Mouse (Mus musculus) cortical plate, adult 2 months (tissue): Measurements from ENCODE around the gene Kcmf1. TPM values are rescaled to one million over a fixed set of nuclear protein-coding genes. Genes with fewer than 3 reads are reported as not detected.

Source experiments
- H3K27ac ChIP-seq: fragments of 200-500 bp; 2 replicates; pipeline ENCODE4 v1.5.1; 2012; ENCODE audit warnings: low read length, control low read depth, inconsistent platforms; ENCODE audit not compliant: insufficient read depth
- H3K4me1 ChIP-seq: fragments of 200-500 bp; 2 replicates; pipeline ENCODE4 v1.6.1; 2011; ENCODE audit warnings: low read length; ENCODE audit not compliant: control insufficient read depth, insufficient read depth
- H3K4me3 ChIP-seq: fragments of 200-500 bp; 2 replicates; pipeline ENCODE4 v1.5.1; 2011; ENCODE audit warnings: mild to moderate bottlenecking, low read length, control low read depth; ENCODE audit not compliant: insufficient read depth
- CTCF ChIP-seq: fragments of 200-500 bp; IDR thresholded peaks from 2 replicates; pipeline ENCODE4 v1.5.1; 2011; ENCODE audit warnings: mild to moderate bottlenecking, control low read depth, low read length; ENCODE audit not compliant: insufficient read depth; ENCODE audit errors: extremely low read depth
- POLR2A ChIP-seq: fragments of 200-500 bp; IDR thresholded peaks from 2 replicates; pipeline ENCODE4 v1.6.1; 2011; ENCODE audit warnings: mild to moderate bottlenecking, low read length, control low read depth; ENCODE audit not compliant: insufficient read depth; ENCODE audit errors: extremely low read depth
- polyA plus RNA-seq: library from polyadenylated mRNA; depleted of rRNA; stranded (reverse); fragments of >200 nt; gene quantifications from 2 replicates; pipeline ENCODE4 v1.2.3, GENCODE M21; 2012; rRNA removed

Kcmf1 gene
- polyA plus RNA-seq: 80.4 and 87.7 TPM in 2 replicates

DNA sequence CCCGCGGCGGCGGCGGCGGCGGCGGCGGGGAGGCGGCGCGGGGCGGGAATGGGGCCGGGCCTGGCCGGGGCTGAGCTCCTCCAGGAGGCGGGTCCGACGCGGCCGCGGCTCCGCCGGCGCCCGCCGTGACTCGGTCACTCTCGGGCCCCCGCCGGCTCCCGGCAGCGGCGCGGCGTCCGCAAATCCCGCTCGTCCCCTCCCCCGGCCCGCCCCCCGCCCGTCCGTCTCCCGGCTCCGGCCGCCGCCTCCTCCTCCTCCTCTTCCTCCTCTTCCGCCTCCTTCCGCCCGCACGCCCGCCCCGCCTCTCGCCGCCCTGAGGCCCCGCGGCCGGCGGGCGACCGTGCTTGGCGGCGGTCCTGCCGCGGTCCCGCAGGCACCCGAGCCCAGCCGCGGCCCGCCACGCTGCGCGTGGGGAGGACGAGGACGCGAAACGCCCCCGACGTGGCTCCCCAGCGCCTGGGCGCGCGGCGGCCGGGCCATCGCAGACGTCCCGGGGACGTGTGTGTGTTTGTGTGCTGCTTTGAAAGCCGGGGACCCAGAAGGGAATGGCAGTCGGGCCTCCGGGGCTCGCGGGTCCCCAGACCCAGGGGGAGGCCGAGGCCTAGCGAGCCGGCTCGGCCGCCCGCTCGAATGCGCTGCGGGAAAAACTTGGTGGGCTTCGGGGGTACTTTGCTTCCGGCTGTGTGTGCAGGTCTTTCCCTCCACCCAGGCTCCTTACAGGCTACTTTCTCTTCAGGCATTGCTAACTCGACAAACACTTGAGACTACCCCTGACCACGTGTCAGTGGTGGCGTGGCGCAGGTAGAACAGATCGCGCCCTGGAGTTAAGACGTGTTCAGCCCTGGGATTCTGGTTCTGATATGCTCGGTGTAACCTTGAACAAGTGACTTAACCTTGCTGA, at the start of gene Kcmf1:
TSS of gene Kcmf1 (minus strand) at position 199 of the 901 bp plus-strand sequence.
- peaks cover 6% of the 10 kb centered on the region; the same call in 1 of the 2 replicates for H3K4me1 ChIP-seq
- peak within 1 kb of the TSS; percentile 93 for H3K27ac ChIP-seq
- peak within 1 kb of the TSS; percentile 62 for H3K4me3 ChIP-seq
- TF ChIP-seq CTCF: no peak
- TF ChIP-seq POLR2A: no peak

DNA sequence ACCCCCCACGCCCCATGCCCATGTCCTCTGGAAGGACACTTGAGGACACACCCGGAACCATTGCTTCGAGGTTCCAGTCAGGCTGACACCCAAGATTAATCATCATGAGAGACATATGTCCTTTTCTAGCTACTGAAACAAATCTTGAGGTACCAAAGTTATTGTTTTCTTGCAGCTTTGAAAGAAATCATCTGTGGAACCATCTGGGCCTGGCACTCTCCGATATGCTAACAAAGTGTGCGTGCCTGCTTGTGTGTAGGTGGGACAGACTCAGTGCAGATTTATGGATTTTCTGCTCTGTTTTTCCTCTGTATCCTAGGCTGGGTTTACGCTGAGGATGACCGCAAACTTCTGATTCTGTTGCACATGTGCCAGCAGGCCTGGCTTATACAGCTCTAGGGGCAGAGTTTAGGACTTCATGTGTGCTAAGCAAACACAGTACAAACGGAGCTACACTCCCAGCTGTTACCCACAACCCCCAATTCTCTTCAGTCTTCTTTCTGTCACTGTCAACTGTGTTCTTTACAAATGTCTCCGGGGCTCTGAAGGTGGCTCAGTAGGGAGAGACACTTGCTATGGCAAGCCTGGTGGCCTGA, 49.5 kb upstream of the Kcmf1 start:
- Histone ChIP-seq H3K4me1 (0 out of 2 replicates have a peak, but pooled peaks cover 1% of the 10 kb centered on the region), H3K27ac (no peak overlapping the region), H3K4me3 (no peak overlapping the region)
- TF ChIP-seq CTCF (no peak), POLR2A (no peak)

DNA sequence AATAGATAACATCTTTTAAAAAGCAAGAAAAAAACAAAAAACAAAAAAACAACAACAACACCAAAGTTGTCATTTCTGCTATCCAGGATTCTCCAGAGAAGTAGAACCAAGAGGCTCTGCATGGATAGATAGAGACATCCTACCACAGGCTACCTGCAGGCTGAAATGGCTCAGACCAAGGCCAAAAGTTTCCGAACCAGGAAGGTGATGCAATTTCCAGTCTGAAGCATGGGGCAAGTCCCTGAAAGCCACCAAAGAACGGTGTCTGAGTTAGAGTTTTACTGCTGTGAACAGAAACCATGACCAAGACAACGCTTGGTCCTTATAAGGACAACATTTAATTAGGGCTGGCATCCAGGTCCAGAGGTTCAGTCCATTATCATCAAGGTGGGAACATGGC, 48.6 kb upstream of the Kcmf1 start:
- Histone ChIP-seq H3K4me3 (no peak overlapping the region), H3K4me1 (0 out of 2 replicates have a peak, but pooled peaks cover 1% of the 10 kb centered on the region), H3K27ac (no peak overlapping the region)
- TF ChIP-seq CTCF: no peak
- no peak for TF ChIP-seq POLR2A

DNA sequence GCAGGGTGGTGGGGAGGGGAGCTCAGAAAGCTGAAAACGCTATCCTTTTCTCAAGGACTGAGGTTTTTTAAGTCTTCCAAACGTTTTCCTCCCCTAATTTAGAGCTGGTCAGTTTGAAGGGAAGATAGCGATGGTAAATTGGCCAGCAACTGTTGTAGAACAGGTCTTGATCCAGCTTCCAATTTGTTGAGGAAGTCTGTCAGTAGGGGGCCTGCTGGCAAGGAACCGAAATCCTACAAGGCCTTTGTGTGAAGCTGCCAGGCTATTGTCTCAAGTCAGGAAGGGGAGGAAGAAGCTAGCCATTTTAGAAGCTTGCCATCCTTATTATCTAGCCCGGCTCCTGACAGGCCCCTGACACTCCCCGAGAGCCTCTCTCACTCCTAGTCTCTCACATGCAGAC, 48.2 kb upstream of the Kcmf1 start:
- Histone ChIP-seq H3K27ac (no peak overlapping the region), H3K4me1 (0 out of 2 replicates have a peak, but pooled peaks cover 1% of the 10 kb centered on the region), H3K4me3 (no peak overlapping the region)
- TF ChIP-seq CTCF: no peak
- no peak for TF ChIP-seq POLR2A

DNA sequence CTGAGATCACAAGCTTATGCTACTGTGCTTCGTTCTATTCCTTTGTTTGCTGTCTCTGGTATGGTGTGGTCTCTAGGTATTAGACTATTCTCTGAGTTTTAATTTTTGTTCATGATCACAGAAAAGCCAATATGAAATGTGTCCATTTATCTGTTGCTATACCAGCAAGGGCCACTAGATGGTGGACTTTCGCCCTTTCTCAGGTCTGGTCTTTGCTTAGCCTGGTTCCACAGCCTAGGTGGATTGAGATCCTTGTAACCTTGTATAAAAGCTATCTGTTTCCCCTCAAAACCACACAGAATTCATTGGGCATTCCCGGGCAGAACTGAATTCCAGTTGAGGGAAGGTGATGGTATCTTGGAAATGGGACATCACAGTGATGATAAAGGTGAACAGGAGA, 40.7 kb upstream of the Kcmf1 start:
- no peak overlapping the region for H3K4me3 ChIP-seq
- no peak overlapping the region for H3K27ac ChIP-seq
- H3K4me1 ChIP-seq: no peaks in the 10 kb centered on the region
- TF ChIP-seq POLR2A (no peak), CTCF (peak; percentile 92)

DNA sequence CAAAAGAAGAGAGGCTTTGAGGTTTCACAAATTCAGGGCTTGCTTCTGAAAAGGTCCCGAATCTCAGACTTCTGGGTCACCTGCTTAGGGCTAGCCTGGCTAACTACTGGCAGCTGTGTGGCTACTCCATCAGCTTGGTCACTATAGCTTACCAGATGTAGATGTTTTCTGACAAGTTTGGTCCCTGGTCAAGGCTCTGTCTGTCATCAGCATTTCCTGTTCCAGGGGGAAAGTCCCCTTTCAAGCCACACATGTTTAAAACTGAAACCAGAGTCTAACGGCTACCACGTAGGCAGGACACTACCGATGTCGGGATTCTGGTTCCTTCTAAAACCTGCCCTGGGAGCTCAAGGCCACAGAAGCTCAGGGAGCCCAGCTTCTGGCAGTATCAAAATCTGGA, 38.1 kb upstream of the Kcmf1 start:
- no peak for TF ChIP-seq POLR2A
- TF ChIP-seq CTCF: no peak
- H3K4me1 ChIP-seq: no peaks in the 10 kb centered on the region

DNA sequence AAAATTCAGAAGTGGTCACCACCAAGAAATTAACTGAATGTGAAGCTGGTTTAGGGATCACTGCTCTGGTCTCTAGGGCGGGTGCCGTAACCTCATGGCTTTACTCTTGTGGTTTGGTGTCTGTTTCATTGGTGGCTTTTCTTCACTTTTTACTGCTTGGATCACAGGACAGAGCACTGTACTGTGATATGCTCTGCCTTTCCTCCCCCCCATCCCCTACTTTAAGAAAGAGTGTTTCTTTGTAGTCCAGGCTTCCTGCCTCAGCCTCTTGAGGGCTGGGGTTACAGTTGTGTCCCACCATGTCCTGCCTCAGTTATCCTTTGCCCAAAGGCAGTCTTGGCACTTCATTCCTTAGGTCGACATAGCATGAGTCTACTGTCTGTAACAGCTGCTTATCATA, 37.7 kb upstream of the Kcmf1 start:
- Histone ChIP-seq H3K27ac (no peak overlapping the region), H3K4me3 (no peak overlapping the region), H3K4me1 (no peaks in the 10 kb centered on the region)
- TF ChIP-seq POLR2A: no peak
- TF ChIP-seq CTCF: no peak

More for the DNA sequence above, 38.1 kb upstream of the Kcmf1 start:
- Histone ChIP-seq H3K4me3 (no peak overlapping the region), H3K27ac (no peak overlapping the region)

DNA sequence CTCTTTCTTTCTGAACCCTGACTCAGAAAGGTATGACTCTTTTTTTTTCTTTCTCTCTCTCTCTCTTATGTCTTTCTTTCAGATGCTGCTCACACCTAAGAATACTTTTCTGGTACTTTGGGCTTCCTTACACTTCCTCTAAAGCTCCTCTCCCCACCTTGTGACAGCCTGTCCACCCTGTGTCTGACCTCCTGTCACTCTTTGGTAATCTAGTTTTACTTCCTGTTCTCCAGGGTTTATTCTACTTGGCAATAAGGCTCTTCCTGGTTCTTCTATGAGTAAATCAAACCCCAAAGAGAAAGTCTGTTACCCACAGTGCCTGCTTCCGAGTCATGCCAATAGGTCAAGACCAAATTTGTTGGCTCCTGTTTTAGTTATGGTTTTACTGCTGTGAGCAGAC, 33.2 kb upstream of the Kcmf1 start:
- Histone ChIP-seq H3K4me3 (no peak overlapping the region), H3K27ac (no peak overlapping the region), H3K4me1 (no peaks in the 10 kb centered on the region)
- TF ChIP-seq POLR2A (no peak), CTCF (no peak)

DNA sequence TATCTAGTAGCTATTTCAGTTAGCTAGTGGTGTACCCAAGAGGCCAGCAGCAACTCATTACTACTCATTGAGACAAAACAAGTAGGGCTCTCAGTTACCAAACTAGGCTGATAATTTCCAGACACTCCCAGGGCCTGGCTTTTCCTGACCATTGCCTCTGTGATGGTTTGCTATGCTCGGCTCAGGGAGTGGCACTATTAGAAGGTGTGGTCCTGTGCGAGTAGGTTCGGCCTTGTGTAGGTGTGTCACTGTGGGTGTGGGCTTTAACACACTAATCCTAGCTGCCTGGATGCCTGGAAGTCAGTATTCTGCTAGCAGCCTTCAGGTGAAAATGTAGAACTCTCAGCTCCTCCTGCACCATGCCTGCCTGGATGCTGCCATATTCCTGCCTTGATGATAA, 31.8 kb upstream of the Kcmf1 start:
- no peaks in the 10 kb centered on the region for H3K4me1 ChIP-seq
- no peak overlapping the region for H3K4me3 ChIP-seq
- no peak for TF ChIP-seq CTCF
- no peak for TF ChIP-seq POLR2A
- no peak overlapping the region for H3K27ac ChIP-seq
